Mouse (Mus musculus) liver, postnatal 0 days (tissue): ENCODE results near the gene Ctf1. TPM values are rescaled to one million over a fixed set of nuclear protein-coding genes. Genes with fewer than 3 reads are reported as not detected.

Experiments used
- ATAC-seq: fragments of 200-750 bp; cut with Nextera tagmentation; 2 replicates; pipeline ENCODE4 v1.8.0; 2017; ENCODE audit warnings: mild to moderate bottlenecking, moderate library complexity
- DNase-seq: peaks from one replicate; pipeline ENCODE4 v3.0.0-alpha.2; 2016
- H3K27ac ChIP-seq: fragments of 300-500 bp; sonication (generic); 2 replicates; pipeline ENCODE4 v1.5.1; 2014; ENCODE audit warnings: antibody characterized with exemption, moderate library complexity, mild to moderate bottlenecking, low read depth
- H3K27me3 ChIP-seq: fragments of 300-500 bp; sonication (generic); 2 replicates; pipeline ENCODE4 v1.6.1; 2014; ENCODE audit warnings: low read length, control low read depth, mixed read lengths; ENCODE audit not compliant: insufficient read depth
- H3K36me3 ChIP-seq: fragments of 300-500 bp; sonication (generic); replicated peaks from 2 replicates; pipeline ENCODE4 v1.6.1; 2014; ENCODE audit warnings: mild to moderate bottlenecking, control low read depth, low read length, moderate library complexity, mixed read lengths; ENCODE audit not compliant: insufficient read depth
- H3K4me1 ChIP-seq: fragments of 300-500 bp; sonication (generic); 2 replicates; pipeline ENCODE4 v1.6.1; 2014; ENCODE audit warnings: antibody characterized with exemption, mild to moderate bottlenecking, control low read depth; ENCODE audit not compliant: insufficient read depth
- H3K4me2 ChIP-seq: fragments of 300-500 bp; sonication (generic); 2 replicates; pipeline ENCODE4 v1.6.1; 2014; ENCODE audit warnings: low read depth, mild to moderate bottlenecking, low read length, moderate library complexity, mixed read lengths
- H3K4me3 ChIP-seq: fragments of 300-500 bp; sonication (generic); 2 replicates; pipeline ENCODE4 v1.5.1; 2014; ENCODE audit warnings: low read depth, low read length
- H3K9ac ChIP-seq: fragments of 300-500 bp; sonication (generic); replicated peaks from 2 replicates; pipeline ENCODE4 v1.6.1; 2014; ENCODE audit warnings: mild to moderate bottlenecking, moderate library complexity
- H3K9me3 ChIP-seq: fragments of 300-500 bp; sonication (generic); 2 replicates; pipeline ENCODE4 v1.6.1; 2016; ENCODE audit warnings: mild to moderate bottlenecking, control low read depth, low read length, mixed read lengths
- CTCF ChIP-seq: sonication (generic); IDR thresholded peaks from 2 replicates; pipeline ENCODE4 v1.5.1; 2016; ENCODE audit warnings: antibody characterized with exemption, low read depth
- EP300 ChIP-seq: IDR thresholded peaks from 2 replicates; pipeline ENCODE4 v1.6.1; 2016; ENCODE audit warnings: antibody characterized with exemption, low read depth, mild to moderate bottlenecking
- WGBS: fragments of 180-500 bp; shearing (Covaris S2); extraction: QIAGEN DNeasy Blood & Tissue Kit; methylation state at CpG from one replicate; pipeline ENCODE4 v1.1.7; 2014; ENCODE audit not compliant: insufficient replicate concordance; 5-methylcytosine and 5-hydroxymethylcytosine counted together
- polyA plus RNA-seq: library from polyadenylated mRNA; unstranded; fragments of >200 nt; fragmentation: Nextera tagmentation; extraction: Ambion mirVana; gene quantifications from 2 replicates; pipeline ENCODE4 v1.2.1, GENCODE M21; 2015

Ctf1 gene
- polyA plus RNA-seq, 1 experiment from 2014 or later, result 7.9 TPM

DNA sequence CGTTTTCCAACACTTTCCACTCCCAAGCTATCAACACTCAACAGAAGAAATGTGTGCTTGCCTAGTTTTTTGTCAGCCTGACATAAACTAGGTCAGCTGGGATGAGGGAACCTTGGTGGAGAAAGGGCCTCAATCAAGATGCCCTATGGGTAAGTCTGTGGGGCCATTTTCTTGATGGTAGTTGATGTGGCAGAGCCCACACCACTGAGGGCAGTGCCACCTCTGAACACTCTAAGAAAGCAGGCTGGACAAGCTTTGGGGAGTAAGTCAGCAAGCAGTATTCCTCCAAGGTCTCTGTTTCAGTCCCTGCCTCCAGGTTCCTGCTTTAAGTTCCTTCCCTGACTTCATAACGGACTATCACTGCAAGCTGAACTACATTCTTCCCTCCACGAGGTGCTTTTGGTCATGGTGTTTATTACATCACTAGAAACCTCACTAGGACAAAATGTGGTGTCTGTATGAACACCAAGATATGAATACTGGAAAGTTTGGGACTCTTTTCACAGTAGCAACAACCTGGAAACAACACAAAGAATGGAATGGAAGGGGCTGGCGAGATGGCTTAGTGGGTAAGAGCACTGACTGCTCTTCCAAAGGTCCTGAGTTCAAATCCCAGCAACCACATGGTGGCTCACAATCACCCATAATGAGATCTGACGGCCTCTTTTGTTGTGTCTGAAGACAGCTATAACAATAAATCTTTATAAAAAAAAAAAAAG lies 3.1 kb upstream of the Ctf1 start:
- no peak for ATAC-seq
- Histone ChIP-seq H3K36me3 (0 out of 2 replicates have a peak, but pooled peaks cover 9% of the 10 kb centered on the region), H3K4me2 (peak overlapping the region; percentile 97), H3K9me3 (no peaks in the 10 kb centered on the region), H3K27ac (peak overlapping the region; percentile 94; the same call in 1 of the 2 replicates), H3K9ac (no peak overlapping the region), H3K27me3 (no peaks in the 10 kb centered on the region), H3K4me3 (peak overlapping the region; percentile 84), H3K4me1 (peaks cover 38% of the 10 kb centered on the region)
- no peak for DNase-seq
- 65% methylated on average over 5 of the region's 5 CpGs for WGBS
- TF ChIP-seq CTCF (no peak), EP300 (no peak)

DNA sequence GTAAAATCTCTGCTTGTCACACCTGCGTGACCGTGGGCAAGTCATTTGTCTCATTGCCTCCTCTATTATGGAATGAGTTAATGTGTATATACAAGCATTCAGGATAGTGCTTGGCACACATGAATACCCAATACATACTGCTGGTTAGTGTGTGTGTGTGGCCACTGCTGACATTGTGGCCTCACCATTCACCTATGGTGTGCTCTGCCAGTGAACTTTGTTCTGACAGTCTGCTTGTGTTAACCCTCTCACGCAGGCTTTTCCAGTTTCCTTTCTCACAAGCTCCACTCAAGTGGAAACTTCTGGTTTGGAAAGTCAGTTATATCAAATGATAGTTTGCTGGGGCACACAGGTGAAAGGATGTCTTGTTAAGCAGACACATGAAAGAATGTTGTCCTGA lies 1.5 kb upstream of the Ctf1 start:
- no peak overlapping the region for H3K4me2 ChIP-seq
- peaks cover 38% of the 10 kb centered on the region for H3K4me1 ChIP-seq
- no peak overlapping the region for H3K9ac ChIP-seq
- whole genome bisulfite sequencing, result 69% methylated on average over 3 of the region's 3 CpGs
- ATAC-seq (peak; percentile 22), DNase-seq (no peak)
- no peaks in the 10 kb centered on the region for H3K9me3 ChIP-seq
- TF ChIP-seq EP300, result no peak
- TF ChIP-seq CTCF, result no peak
- H3K4me3 ChIP-seq, result no peak overlapping the region
- peak overlapping the region; percentile 78 for H3K27ac ChIP-seq
- H3K36me3 ChIP-seq, result 0 out of 2 replicates have a peak, but pooled peaks cover 9% of the 10 kb centered on the region
- no peaks in the 10 kb centered on the region for H3K27me3 ChIP-seq

DNA sequence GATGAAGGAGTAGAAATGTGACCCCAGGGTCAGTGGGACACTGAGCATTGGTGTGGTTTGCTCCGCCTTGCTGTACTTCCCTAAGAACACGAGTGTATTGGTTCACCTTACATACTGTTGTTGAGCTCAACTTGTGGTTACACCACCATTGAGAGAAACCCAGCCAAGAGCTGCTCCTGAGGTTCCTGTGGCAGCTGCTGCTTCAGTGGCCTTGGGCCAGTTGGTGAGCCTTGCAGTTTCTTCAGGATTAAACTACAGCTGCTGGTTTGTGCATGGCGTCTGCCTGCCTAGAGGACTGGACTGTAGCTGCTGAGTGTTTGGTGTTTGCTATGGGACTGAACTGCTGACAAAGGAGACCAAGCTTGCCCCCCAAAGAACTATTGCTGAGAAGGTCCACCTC lies 1.1 kb upstream of the Ctf1 start:
- TF ChIP-seq CTCF (no peak), EP300 (no peak)
- Histone ChIP-seq H3K36me3 (0 out of 2 replicates have a peak, but pooled peaks cover 5% of the 10 kb centered on the region), H3K9ac (no peak overlapping the region), H3K4me1 (peaks cover 38% of the 10 kb centered on the region), H3K27ac (peak overlapping the region; percentile 78), H3K4me2 (no peak overlapping the region), H3K4me3 (no peak overlapping the region), H3K9me3 (no peaks in the 10 kb centered on the region), H3K27me3 (no peaks in the 10 kb centered on the region)
- peak; percentile 5; the same call in 1 of the 2 replicates for ATAC-seq
- no peak for DNase-seq
- 52% methylated on average over 3 of the region's 3 CpGs for WGBS

DNA sequence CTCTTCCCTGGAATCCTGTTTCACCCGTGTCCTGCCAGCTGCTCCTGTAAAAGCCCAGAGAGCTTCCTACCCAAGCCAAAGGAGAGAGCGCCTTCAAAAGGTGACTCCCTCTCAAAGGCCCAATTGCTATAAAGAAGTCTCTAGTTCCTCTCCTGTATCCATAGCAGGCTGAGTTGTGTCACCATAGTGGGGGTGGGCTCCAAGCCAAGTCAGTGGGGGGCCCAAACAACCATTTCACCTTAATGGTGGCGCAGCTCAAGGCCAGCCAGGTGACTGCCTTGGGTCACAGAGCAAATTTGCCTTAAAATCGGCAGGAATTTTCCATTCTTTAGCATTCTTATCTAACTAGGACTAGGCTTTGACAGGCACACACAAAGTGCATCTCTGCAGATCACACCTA lies 2.3 kb downstream of the Ctf1 start:
- DNase-seq, result no peak
- Histone ChIP-seq H3K4me1 (peaks cover 28% of the 10 kb centered on the region), H3K9me3 (no peaks in the 10 kb centered on the region), H3K36me3 (0 out of 2 replicates have a peak, but pooled peaks cover 3% of the 10 kb centered on the region), H3K4me3 (no peak overlapping the region), H3K9ac (no peak overlapping the region), H3K27me3 (no peaks in the 10 kb centered on the region), H3K27ac (no peak overlapping the region), H3K4me2 (no peak overlapping the region)
- ATAC-seq, result no peak
- no peak for TF ChIP-seq CTCF
- no peak for TF ChIP-seq EP300
- WGBS, result 79% methylated on average over 4 of the region's 4 CpGs

DNA sequence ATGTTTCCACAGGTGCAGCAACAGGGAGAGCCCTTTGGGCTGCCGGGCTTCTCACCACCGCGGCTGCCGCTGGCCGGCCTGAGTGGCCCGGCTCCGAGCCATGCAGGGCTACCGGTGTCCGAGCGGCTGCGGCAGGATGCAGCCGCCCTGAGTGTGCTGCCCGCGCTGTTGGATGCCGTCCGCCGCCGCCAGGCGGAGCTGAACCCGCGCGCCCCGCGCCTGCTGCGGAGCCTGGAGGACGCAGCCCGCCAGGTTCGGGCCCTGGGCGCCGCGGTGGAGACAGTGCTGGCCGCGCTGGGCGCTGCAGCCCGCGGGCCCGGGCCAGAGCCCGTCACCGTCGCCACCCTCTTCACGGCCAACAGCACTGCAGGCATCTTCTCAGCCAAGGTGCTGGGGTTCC lies 4.5 kb downstream of the Ctf1 start:
- Histone ChIP-seq H3K9me3 (no peaks in the 10 kb centered on the region), H3K9ac (peak overlapping the region; percentile 50; the same call in 1 of the 2 replicates), H3K27me3 (no peaks in the 10 kb centered on the region), H3K4me1 (peaks cover 18% of the 10 kb centered on the region), H3K4me3 (peak overlapping the region; percentile 34), H3K27ac (no peak overlapping the region), H3K4me2 (peak overlapping the region; percentile 68), H3K36me3 (0 out of 2 replicates have a peak, but pooled peaks cover 3% of the 10 kb centered on the region)
- 6% methylated on average over 41 of the region's 41 CpGs for WGBS
- TF ChIP-seq EP300, result no peak
- TF ChIP-seq CTCF, result peak; percentile 66
- DNase-seq (peak; percentile 78), ATAC-seq (peak; percentile 53)

DNA sequence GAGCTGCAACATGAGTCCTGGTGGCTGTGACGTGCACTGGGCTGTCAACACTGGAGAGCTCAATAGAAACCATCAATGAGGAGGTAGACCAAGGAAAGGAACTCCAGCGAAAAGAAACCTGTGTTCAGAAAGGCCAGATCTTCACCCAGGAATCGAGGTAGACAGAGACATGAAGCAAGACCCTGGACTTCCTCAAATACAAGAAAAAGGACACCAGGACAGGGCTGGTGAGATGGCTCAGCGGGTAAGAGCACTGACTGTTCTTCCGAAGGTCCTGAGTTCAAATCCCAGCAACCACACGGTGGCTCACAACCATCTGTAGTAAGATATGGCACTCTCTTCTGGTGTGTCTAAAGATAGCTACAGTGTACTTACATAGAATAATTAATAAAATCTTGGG lies 5.8 kb downstream of the Ctf1 start:
- WGBS, result 68% methylated on average over 6 of the region's 6 CpGs
- H3K27me3 ChIP-seq, result no peaks in the 10 kb centered on the region
- H3K9me3 ChIP-seq, result no peaks in the 10 kb centered on the region
- ATAC-seq, result no peak
- peaks cover 9% of the 10 kb centered on the region for H3K4me1 ChIP-seq
- no peak overlapping the region for H3K4me2 ChIP-seq
- no peak overlapping the region for H3K9ac ChIP-seq
- DNase-seq, result no peak
- no peak overlapping the region for H3K4me3 ChIP-seq
- TF ChIP-seq CTCF, result no peak
- no peak for TF ChIP-seq EP300
- no peak overlapping the region for H3K27ac ChIP-seq
- 0 out of 2 replicates have a peak, but pooled peaks cover 3% of the 10 kb centered on the region for H3K36me3 ChIP-seq
